Mouse (Mus musculus) megakaryocyte, embryonic 14.5 days (primary cell): ENCODE measurements around the gene Ucma.

Experiments
- FLI1 ChIP-seq: IDR thresholded peaks from 2 replicates; pipeline ENCODE4 v1.6.1; 2012; ENCODE audit warnings: low read length, inconsistent platforms, mixed read lengths
- GATA1 ChIP-seq: IDR thresholded peaks from 3 replicates; pipeline ENCODE4 v1.6.1; 2012; ENCODE audit warnings: mixed read lengths, low read length, inconsistent platforms, borderline replicate concordance

DNA sequence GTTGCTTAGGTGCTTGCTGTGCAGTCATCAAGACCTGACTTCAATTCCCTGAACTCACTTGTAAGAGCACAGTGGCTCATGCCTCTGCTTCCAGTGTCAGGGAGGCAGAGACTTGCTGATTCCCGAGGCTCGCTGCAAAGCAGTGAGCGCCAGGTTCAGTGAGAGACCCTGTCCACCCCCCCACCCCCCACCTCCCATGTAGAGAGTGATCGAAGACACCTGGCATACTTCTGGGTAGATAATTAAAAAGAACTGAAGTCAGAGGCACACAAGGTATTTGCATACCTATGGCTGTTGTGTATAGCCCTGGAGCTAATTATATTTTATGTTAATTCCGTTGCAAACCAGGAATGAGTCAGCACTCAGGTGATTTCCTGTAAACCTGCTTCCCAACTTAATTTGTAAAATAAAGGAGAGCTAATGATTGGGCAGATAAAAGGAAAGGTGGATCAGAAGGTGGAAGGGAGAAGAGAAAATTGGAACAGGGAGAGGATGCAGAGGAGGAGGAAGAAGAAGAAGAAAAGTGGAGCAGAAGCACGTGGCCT is 21.6 kb upstream of the Ucma start:
- no peak for TF ChIP-seq GATA1
- TF ChIP-seq FLI1: no peak
